ENCODE assay signal across 8 mouse cellular contexts in genomic region chr7:111741595-111741994, GRCm38 (mm10). TPM values are rescaled to one million over a fixed set of nuclear protein-coding genes. Genes with fewer than 3 reads are reported as not detected.
DNase-seq lines count a peak whose midpoint lies in the region; ATAC-seq lines count a peak whose summit lies in the region.

No protein-coding gene starts in this region.

- ATAC-seq in heart, embryonic 12.5 days (ENCODE audit: insufficient number of reproducible peaks, low FRiP score): 0 out of 2 replicates have a peak, but pooled peaks have one; percentile 20

- H3K36me3 ChIP-seq in heart, embryonic 12.5 days: no peaks in the 10 kb centered on the region
- no peaks in the 10 kb centered on the region for H3K36me3 ChIP-seq in limb, embryonic 10.5 days

- peaks cover 57% of the 10 kb centered on the region for H3K4me1 ChIP-seq in brown adipose tissue, adult 24 weeks (ENCODE audit: control insufficient read depth, insufficient read depth, insufficient read length, low read length)
- peaks cover 45% of the 10 kb centered on the region for H3K4me1 ChIP-seq in heart, embryonic 12.5 days (replicated peaks)
- peaks cover 17% of the 10 kb centered on the region for H3K4me1 ChIP-seq in limb, embryonic 10.5 days

- WGBS in heart, embryonic 12.5 days: 37% methylated on average over 2 of the region's 2 CpGs
- WGBS in limb, embryonic 10.5 days: 62% methylated on average over 2 of the region's 2 CpGs

- no peaks in the 10 kb centered on the region for H3K9me3 ChIP-seq in heart, embryonic 12.5 days (replicated peaks)
- no peaks in the 10 kb centered on the region for H3K9me3 ChIP-seq in limb, embryonic 10.5 days (replicated peaks)

- no peak overlapping the region for H3K4me2 ChIP-seq in heart, embryonic 12.5 days

- H3K27me3 ChIP-seq in heart, embryonic 12.5 days (replicated peaks): no peaks in the 10 kb centered on the region
- H3K27me3 ChIP-seq in limb, embryonic 10.5 days (ENCODE audit: low read depth, poor library complexity, severe bottlenecking): no peaks in the 10 kb centered on the region

- H3K4me3 ChIP-seq in brown adipose tissue, adult 24 weeks (ENCODE audit: insufficient read depth, low read depth, low read length): no peak overlapping the region
- no peak overlapping the region for H3K4me3 ChIP-seq in heart, embryonic 12.5 days
- H3K4me3 ChIP-seq in limb, embryonic 10.5 days: no peak overlapping the region

- peak; percentile 34 for DNase-seq in cerebellum, adult 11-12 months
- DNase-seq in cerebellum, postnatal 36 days: no peak
- DNase-seq in lung, adult 18-20 months: peak; percentile 65 to 74
- no peak for DNase-seq in T-cell, adult 2 months (ENCODE audit: low spot score)
- no peak for DNase-seq in spleen, postnatal 4 days (ENCODE audit: low spot score in 2 of 2)
- DNase-seq in limb, embryonic 10.5 days (ENCODE audit: low spot score): no peak

- H3K27ac ChIP-seq in brown adipose tissue, adult 24 weeks (replicated peaks; ENCODE audit: low read depth, low read length): peak overlapping the region; percentile 46
- H3K27ac ChIP-seq in heart, embryonic 12.5 days (ENCODE audit: poor library complexity, severe bottlenecking): peak overlapping the region; percentile 61
- no peak overlapping the region for H3K27ac ChIP-seq in limb, embryonic 10.5 days

- H3K9ac ChIP-seq in heart, embryonic 12.5 days: no peak overlapping the region

RNA-seq across cellular contexts. Expression of gene Galnt18, which starts 38.2 kb away (rescaled TPM):
- 6.1 and 7.7 TPM in 2 replicates for polyA plus RNA-seq in brown adipose tissue, adult 24 weeks (2012; ENCODE audit: insufficient read depth, insufficient read length, missing spikeins)
- polyA plus RNA-seq in heart, embryonic 12.5 days (2016; fragmentation: Nextera tagmentation; extraction: Ambion mirVana): 11.1 and 11.5 TPM in 2 replicates
- 8.6 and 10.3 TPM in 2 replicates for polyA plus RNA-seq in limb, embryonic 10.5 days (2016; fragmentation: Nextera tagmentation; extraction: Ambion mirVana)

Comparison
In these comparisons a context has a peak if more than half of its experiments do, and no peak if none do; other contexts are left out.
1. DNase-seq: peak in cerebellum, adult 11-12 months (single experiment) and lung, adult 18-20 months (2 of 2); none in cerebellum, postnatal 36 days (0 of 2), T-cell, adult 2 months (single experiment), spleen, postnatal 4 days (0 of 2) and limb, embryonic 10.5 days (single experiment).